Mouse (Mus musculus) frontal cortex, adult 2 months (tissue): Measurements from ENCODE around the gene Ubap2l. TPM values are rescaled to one million over a fixed set of nuclear protein-coding genes. Genes with fewer than 3 reads are reported as not detected.

Experiments
- DNase-seq, 2 experiments: peaks; one replicate each; pipeline ENCODE4 v3.0.0; 2022; ENCODE audit warnings: low spot score in 1 of 2; ENCODE audit errors: extremely low spot score in 1 of 2
- polyA plus RNA-seq: library from polyadenylated mRNA; depleted of rRNA; stranded (reverse); fragments of >200 nt; gene quantifications from 2 replicates; pipeline ENCODE4 v1.2.3, GENCODE M21; 2012; rRNA removed

Gene Ubap2l
- 106 and 121 TPM in 2 replicates for polyA plus RNA-seq

GRCm38 (mm10) chr3:90052351-90053241, at the start of gene Ubap2l:
Gene Ubap2l, minus strand, starts transcription at chr3:90052628.
- DNase-seq, result peak; percentile 83 to 91

DNA sequence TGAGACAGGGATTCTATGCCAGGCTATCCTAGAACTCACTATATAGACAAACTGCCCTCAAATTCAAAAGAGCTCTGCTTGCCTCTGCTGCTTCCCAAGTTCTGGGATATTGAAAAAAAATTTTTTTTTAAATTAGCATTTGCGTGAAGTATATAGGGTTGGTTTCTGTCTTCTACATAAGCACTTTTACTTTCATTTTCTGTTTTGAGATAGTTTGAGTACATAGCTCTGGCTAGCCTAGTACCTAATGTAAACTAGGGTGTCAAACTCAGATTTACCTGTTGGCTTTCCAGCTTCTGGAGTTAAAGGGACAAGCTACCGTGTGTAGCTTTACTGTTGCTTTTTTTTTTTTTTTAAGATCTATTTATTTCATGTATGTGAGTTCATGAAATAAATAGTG, 49.2 kb upstream of the Ubap2l start:
- no peak for DNase-seq

GRCm38 (mm10) chr3:90101010-90101409, 48.6 kb upstream of the Ubap2l start:
- DNase-seq, result no peak

DNA sequence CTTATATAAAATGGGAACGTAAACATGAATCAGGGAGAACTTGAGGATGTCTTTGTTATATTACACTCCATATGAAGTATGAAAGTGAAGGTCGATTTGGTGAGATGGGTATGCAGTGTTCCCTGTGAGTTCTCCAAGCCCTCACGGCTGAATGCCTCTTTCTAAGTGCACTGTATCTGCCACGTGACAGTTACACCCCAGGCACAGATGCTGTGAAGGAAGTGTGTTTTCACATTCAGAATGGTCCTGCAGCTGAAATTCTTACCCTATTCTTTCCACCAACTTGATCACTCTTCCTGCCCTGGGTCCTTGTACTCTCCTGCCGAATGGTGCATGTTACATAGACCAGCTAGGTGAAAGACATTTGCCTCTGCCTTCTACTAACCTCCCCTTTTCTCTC, 45.5 kb upstream of the Ubap2l start:
- DNase-seq, result no peak

- DNase-seq, result no peak
Observed at GRCm38 (mm10) chr3:90094453-90094852, 42.0 kb upstream of the Ubap2l start.

- DNase-seq, result no peak
Observed at GRCm38 (mm10) chr3:90090892-90091291, 38.5 kb upstream of the Ubap2l start.

DNA sequence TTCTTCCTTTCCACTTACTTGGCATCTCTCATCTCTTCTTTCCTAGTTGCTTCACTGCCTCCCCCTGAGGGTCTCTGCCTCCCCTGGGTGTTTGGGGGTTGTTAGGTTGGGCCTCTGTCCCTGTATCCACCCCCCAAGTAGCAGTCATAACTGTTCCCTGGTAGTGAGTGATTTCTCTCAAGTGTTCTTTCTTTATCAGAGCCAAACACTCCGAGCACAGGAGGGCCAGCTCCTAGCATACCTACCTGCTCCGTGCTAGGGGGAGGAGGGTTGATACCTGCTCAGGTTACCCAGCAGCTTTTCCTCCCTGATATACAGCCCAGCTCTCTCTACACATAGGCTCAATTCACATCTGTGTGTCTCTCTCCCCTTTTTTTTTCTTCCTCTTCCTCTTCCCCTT, 36.2 kb upstream of the Ubap2l start:
- DNase-seq, result no peak

- no peak for DNase-seq
Observed at GRCm38 (mm10) chr3:90086068-90086467, 33.6 kb upstream of the Ubap2l start.

DNA sequence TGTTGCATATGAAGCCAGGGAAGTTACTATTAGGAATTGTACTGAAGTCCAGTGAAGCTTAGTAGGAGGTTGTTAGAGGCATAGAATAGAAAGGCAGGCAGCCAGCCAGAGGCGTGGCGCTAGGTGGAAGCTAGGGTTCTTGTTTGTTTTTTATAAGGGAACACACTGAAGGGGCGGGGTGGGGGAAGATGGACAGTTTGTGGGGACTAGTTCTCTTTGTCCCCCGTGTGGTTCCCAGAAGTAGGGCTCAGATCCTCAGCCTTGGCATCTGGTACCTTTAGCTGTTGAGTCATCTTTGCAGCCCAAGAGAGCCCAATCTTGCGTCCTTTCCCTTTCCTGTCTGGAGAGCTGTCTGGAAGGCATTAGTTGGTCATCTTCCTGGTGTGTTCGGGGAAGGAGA, 32.9 kb upstream of the Ubap2l start:
- no peak for DNase-seq

- no peak for DNase-seq
Observed at GRCm38 (mm10) chr3:90084790-90085189, 32.4 kb upstream of the Ubap2l start.

- peak; percentile 56 to 82 for DNase-seq
Observed at GRCm38 (mm10) chr3:90083698-90084324, 31.4 kb upstream of the Ubap2l start.

GRCm38 (mm10) chr3:90083034-90083433, 30.6 kb upstream of the Ubap2l start:
- peak; percentile 47 to 49 for DNase-seq

- no peak for DNase-seq
Observed at GRCm38 (mm10) chr3:90081365-90082240, 29.2 kb upstream of the Ubap2l start.

DNA sequence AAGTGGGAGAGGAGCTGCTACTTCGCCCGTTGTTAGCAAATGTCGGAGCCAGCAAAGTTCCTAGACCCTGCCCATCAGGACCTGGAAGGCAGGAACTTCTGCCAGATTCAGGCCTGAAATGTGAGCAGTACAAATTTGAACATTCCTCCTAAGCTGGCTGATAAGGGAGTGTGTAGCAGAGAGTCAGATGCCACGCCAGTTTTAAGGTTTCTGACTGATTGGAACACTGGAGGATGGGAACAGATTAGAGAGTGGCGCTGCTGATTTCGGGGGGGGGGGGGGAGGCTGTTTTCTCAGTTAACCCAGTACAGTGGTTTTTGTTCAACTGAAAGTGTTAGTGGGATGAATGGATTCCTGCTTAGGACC, 28.1 kb upstream of the Ubap2l start:
- no peak for DNase-seq

DNA sequence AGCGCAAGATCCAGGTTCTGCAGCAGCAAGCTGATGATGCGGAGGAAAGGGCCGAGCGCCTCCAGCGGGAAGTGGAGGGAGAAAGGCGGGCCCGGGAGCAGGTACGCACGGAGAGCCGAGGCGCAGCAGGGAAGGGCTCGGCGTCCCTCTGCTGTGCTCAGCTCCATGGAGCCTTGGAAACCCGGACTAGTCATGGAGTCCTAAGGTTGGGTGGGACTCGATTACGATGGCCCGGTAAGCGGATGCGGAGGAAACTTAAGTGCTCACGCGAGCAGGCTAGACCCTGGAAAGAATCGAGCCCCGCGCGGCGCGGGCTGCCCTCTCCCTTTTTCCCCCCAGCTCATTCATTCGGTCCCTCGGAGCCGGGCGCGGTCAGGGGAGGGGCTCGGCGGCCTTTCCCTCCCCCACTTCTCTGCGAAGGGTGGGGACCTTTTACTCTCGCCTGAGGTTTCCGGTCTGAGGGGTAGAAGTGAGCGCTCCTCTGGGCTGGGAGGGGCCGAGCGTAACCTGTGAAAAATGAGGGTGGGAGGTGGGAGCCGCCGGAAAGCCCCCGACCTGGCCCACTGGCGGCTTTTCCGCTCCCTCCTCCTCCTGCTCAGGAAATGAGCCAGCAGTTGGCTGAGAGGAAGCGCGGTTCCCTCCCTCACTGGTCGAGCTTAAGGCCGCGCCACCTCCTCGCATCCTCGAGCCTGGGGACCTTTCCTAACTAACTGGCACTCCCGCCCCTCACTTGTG, 27.5 kb upstream of the Ubap2l start:
- peak in 1 of 2 experiments; percentile 69 for DNase-seq

DNA sequence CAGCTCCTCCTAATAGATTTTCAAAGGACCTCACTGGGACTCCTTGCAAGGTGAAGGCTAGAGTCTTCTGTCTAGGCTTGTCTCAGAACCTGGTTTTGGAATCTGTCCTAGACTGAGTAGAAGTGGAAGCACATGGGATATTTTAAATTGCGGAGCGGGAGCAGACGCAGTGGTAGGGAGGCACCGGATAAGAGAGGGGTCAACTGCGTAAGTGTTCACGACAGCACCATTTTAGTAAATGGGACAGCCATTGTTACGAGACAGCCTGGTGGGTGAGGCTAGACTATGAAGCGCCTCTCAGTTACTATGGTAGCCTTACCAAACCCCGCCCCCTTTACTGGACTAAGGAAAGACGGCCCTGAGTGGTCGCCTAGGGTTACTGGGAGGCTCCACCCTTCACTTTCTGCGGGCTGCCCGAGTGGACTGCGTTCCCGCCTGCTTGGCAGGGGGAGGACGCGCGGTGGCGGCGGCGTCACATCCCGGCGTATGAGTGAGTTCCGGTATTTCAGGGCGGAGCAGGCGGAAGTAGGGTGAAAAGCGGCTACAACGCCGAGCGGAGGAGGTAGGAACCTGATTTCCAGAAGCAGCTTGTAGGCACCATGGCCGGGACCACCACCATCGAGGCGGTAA, 26.8 kb upstream of the Ubap2l start:
- DNase-seq, result peak; percentile 85 to 92

GRCm38 (mm10) chr3:90078224-90078623, 25.8 kb upstream of the Ubap2l start:
- no peak for DNase-seq

GRCm38 (mm10) chr3:90076921-90077716, 24.7 kb upstream of the Ubap2l start:
- peak; percentile 58 to 93 for DNase-seq

- no peak for DNase-seq
Observed at GRCm38 (mm10) chr3:90072294-90072693, 19.9 kb upstream of the Ubap2l start, which contains the start of gene Tpm3. Gene Tpm3, plus strand, starts transcription at chr3:90072649.
